Mouse (Mus musculus) adrenal gland, postnatal 14 days (tissue): ENCODE data around the gene Gm20388. TPM values are rescaled to one million over a fixed set of nuclear protein-coding genes. Genes with fewer than 3 reads are reported as not detected.

ENCODE experiments used
- DNase-seq: peaks from one replicate; pipeline ENCODE4 v3.0.0; 2021; ENCODE audit warnings: mixed read lengths
- total RNA-seq: library from RNA; stranded (reverse); gene quantifications from 2 replicates; pipeline ENCODE4 v1.2.3, GENCODE M21; 2021

Gm20388 gene
- total RNA-seq, 1 experiment from 2014 or later: 17.6 TPM

DNA sequence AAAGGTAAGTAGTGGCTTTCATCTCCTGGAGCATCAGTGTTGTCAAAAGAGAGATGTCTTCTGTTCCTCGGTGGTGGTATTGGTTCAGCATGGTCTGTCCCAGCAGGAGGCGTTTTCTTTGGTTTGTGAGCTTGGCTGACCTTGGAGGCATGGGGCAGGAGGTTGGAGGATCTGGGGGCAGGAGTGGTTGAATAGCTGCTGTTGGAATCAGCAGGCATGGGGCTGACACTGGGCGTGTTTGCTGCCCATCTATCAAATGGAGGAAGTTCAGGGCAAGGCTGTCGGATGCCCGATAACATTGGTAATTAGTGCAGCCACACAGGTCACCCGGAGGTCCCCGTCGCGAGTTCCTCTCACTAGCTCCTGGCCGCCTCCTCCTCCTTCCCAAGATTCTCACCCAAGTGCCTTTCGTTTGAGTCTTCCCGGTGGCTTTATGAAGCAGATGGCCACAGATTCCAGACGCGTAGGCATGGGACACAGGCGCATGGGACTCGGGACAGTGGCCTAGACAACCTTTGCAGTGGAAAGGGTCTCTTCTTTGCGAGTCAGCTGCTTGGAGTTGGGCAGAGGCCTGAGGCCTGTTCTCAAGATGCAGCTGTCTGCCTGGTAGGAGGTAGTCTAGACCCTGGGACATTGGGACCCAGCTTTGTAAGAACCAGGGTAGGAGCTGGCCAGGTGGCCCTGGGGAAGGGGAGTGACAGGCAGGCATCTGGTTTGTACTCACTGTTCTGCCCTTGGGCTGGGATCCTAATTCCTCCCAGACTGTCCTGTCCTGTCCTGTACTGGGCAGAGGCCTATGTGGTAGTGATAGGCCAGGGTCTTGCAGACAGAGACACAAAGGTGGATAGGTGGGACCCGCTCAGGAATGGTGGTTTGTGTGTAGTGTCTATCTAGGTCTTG, 320.3 kb downstream of the Gm20388 start:
- peak; percentile 61 for DNase-seq

DNA sequence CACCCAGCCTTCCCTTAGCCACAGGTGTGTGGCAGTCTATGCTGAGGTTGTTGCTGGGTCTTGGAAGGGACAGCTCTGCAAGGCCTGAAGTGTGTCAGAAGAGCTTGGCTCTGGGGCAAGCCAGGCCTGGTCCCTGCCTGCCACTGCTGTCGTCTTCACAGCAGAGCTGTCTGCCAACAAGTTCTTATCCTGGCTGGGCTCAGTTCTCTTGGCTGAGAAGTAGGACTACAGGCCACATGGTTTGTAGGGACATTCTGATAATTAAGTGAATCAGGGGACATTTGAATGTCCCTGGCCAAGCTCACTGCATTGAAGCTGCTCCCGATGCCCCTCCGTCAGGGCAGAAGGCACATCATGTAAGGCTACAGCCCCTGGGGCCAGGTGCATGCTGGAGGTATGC, 321.2 kb downstream of the Gm20388 start:
- peak; percentile 53 for DNase-seq

DNA sequence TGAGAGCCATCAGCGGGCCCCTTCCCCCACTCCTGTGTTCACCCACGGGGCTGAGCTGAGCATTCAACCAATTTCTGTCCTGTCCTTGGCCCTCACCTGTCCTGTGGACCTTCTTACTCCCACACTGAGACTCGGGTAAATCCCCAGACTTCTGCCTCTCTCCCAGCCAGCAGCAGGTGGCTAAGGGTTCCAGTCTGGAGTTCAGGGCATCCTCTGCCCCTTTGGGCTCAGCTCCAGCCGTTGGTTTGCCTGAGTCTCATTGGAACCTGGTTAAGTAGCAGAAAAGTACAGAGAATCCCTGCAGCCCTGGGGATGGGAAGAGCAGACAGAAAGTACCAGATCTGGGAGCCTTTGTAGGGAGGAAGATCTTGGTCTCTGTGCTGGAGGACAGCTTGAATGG, 321.8 kb downstream of the Gm20388 start:
- no peak for DNase-seq

DNA sequence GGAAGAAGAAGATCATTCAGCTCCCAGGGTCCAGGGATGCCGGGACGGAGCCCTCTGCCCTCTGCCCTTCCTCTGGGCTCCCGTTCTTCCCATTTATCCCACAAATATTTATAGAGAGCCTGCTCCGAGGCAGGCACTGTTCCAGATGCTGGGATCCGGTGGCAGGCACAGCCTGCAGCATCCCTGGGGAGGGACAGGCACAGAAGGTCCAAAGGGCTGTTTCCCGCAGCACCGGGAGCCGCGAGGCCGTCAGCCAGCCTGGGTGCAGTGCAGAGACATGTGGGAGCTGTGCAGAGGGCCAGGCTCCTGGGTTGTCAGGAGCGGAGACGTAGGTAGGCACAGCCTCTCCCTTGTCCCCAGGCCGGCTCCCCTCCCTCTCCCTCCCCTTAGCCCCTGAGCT, 322.3 kb downstream of the Gm20388 start:
- peak; percentile 72 for DNase-seq

DNA sequence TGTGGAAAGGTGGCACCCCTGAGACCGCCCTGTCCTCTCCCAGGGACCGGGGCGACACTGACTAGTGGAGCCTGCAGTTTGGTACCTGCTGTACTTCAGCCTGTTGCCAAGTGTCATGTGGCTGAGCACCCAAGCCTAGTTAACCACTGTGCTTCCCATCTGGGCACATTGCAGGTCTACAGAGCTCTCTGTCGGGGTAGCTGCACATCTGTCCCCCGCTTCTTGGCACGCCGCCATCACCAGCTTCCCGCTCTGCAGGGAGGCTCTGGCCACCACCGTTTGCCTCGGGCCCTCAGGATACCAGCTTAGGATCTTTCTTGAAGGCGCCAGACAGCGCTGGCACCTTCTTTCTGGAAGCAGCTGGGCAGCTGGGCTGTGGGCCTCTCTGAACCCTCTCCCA, 323.8 kb downstream of the Gm20388 start:
- DNase-seq: peak; percentile 68

DNA sequence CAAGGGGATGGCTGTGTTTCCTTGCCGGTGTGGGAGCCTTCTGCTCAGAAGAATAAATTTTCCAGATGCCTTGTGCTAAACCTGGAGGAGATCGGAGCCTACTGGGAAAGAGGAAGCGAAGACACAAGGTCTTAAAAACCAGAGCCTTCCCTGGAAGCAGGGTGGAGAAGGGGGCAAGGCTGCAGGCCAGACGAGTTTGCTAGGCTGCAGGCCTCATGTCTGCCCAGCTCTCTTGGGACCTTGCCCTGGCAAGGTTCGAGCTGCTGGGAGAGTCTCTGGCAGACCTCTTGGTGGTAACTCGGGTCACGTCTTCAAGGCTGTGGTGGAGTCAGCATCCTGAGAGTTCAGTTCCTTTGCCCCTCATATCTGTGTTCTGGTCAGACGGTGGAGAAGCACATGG, 324.2 kb downstream of the Gm20388 start:
- peak; percentile 60 for DNase-seq

DNA sequence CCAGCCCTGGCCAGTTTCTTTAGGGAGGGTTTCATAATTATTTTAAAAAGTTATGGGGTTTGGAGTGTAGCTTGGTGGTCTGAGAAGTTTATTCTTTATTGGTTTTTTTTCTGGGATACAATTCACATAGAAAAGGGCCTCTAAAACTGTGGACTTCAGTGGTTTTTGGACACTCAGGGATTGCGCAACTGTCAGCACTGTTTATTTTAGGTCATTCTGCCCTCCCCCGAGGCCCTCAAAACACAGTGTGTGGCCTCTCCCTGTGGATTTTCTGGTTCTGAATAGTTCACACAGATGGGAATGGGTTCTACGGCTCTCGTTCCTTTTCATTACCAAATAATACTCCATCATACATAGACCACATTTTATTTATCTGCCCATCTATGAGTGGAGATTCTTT, 332.6 kb downstream of the Gm20388 start:
- no peak for DNase-seq

DNA sequence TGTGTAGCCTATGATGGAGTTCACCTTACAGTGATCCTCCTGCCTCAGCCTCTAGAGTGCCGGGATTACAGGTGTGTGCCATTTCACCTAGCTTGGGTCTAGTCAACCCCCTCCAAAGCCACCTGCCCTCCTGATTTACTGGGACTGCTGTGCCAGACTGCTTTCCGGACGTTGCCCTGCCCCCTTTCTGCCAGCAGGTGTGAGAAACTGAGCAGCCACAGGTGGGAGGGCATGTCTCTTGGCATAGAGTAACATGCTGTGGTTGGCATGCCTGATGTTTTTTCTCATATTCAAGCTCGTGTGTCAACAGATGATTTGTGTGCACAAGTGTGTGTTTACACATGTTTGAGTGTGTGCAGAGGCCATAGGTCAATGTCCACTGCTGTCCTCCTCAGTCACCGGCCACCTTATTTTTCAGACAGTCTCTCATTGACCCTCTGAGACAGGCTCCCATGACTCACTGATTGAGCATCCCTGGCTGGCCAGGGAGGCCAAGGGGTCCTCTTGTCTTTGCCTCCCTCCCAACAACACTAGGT, 333.3 kb downstream of the Gm20388 start:
- no peak for DNase-seq

DNA sequence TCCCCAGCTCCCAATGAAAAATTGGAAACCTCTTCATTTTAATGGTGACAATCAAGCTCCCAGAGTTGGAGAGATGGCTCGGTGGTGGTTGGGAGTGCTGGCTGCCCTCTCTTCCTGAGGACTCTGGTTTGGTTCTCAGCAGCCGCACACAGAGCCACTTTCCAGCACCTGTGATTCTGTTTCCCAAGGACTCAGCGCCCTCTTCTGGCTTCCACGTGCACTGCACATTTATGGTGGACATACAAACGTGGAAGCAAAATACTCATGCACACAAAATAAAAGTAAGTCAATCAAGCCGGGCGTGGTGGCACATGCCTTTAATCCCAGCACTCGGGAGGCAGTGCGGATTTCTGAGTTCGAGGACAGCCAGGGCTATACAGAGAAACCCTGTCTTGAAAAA, 333.9 kb downstream of the Gm20388 start:
- no peak for DNase-seq

DNA sequence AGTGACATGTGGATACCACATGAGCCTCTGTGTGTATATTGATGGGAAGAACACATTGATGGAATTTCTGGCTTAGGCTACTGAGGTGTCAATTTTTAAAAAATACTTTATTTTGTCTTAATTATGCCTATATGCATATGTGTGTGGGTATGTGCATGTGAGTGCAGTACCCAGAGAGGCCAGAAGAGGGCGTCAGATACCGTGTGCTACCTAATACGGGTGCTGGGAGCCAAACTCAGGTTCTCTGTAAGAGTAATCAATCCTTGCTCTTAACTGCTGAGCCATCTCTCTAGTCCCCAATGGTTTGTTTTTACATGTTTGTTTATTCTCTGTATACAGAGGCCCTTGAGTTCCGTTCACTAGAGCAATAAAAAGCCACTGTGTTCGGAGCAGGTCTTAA, 337.0 kb downstream of the Gm20388 start:
- no peak for DNase-seq

DNA sequence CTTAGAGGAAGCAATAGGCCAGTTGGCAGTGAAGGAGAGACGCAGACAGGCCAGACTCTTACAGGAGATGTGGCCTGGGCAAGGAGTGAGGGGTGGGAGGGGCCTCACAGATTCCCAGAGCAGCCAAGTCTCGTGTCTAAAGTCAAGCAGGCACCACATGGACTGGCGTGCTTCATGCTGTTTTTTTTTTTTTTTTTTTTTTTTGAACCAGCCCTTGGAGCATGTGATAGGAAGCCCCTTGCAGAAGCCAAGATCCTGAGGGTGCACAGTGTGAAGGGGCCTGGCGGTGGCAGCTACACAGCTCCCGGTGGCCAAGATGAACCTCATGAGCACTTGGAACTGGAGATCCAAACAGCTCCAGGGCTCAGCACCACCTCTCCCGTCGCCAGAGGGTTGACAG, 337.4 kb downstream of the Gm20388 start:
- no peak for DNase-seq

DNA sequence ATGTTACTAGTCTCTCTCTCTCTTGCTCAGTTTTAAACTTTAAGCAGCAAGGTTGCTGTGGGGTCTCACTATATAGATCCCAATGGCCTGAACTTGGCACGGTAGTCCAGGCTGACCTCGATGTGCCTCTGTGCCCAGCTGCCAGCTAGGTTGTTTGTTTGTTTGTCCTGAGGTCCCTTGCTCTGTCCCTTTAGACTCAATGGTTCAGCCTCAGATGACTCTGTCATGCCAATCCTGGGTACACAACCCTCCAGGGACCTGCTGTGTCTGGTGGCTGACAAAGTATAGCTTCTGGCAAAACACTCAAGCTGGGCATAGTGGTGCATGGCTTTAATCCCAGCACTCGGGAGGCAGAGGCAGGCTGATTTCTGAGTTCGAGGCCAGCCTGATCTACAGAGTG, 337.8 kb downstream of the Gm20388 start:
- DNase-seq: no peak

DNA sequence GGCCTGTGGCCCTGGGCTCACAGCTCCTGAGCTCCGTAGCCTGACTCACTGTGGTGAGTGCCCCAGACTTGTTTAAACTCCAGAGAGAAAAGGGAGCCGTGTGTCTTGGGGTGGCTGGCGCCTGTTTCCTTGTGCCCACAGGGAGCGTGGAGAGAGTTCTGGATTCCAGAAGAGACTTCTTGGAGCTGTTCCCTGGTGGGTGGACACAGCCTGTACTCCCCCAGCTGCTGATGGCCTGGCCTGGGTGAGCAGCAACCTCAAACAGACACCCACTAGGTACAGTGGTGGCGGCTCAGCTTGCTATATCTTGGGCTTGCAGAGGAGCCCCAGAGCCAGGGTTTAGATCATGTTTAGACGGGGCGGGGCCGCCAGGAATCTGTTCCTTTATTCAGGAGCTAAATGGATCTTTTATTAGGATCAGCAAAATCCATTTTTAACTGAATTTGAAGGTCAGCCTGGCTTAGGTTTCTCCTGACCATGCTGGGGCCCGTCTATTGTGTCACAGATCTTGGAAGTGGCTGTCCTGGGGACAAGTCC, 339.2 kb downstream of the Gm20388 start:
- DNase-seq: no peak

DNA sequence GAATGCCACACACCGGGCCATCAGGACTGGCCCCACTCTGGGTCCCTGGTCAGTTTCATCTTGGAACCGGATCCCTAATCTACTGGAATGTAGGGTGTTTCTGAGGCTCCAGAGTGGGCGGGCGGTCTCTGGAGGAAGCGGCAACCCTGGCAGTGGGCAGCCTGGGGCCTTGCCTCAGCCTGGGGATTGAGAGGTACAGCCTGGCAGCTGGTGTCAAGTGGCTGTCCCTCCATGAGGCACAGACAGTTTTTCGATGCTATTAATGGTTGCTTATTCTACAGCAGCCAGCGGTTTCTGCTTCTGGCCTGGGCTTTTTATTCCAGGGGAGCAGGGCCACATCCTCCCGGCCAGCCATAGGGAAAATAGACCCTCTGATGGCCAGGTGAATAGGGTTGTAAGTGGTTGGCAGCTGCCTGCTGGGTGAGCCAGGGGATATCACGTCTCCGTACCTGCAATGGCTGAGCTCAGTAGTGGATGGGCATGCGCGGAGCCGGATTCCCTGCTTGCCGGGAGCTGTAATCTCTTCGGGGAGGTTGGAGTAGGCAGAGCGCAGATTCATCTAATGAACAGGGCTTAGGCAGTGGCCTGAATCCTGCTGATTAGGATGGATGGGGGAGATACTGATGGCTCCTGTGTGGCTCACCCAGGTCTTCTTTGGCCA, 340.2 kb downstream of the Gm20388 start:
- DNase-seq: no peak

DNA sequence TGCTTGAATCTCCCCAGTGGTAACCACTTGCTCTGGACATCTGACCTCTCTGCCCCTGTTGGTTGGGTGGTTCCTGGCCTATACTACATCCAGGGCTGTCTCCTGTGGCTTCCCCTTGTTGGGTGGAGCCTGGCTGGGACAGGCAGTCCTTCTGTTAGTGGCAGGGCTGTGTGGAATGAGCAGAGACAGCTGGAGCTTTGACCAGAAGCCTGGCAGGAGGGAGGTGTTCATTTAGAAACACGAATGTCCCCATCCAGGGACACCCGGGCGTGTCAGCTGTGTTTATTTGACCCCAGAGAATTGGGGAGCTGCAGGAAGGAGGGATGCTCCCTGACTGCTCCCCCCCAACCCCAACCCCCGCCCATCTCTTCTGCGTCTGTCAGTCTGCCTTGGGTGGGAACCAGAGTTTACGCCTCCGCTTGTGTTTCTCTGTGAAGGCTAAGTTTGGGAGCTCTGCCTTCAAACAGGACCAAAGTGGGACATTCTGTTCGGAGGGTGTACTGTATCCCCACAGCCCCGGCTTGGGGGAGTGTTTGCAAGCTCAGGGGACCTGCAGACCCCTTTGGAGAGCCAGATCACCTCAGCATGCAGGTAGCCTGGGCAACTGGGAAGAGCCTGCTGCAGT, 340.9 kb downstream of the Gm20388 start:
- DNase-seq: peak; percentile 44

DNA sequence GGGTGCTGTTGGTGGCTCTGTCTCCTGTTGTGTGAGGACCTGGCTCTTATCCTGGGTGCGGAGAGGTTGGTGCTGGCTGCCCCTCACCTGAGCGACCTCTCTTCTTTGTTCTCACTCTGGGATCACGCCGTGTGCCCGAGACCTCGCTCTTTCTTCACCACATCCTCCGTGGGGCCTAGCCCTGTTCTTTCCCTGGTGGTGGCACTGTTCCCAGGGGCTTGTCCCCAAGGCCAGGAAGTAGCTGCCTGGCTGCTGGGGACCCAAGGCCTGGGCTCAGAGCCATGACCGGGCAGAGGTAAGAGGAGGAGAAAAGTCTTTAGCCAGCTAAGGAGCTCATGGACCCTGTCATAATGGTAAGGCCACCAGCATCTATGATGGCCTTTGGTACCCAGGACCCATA, 343.0 kb downstream of the Gm20388 start:
- DNase-seq: peak; percentile 82

DNA sequence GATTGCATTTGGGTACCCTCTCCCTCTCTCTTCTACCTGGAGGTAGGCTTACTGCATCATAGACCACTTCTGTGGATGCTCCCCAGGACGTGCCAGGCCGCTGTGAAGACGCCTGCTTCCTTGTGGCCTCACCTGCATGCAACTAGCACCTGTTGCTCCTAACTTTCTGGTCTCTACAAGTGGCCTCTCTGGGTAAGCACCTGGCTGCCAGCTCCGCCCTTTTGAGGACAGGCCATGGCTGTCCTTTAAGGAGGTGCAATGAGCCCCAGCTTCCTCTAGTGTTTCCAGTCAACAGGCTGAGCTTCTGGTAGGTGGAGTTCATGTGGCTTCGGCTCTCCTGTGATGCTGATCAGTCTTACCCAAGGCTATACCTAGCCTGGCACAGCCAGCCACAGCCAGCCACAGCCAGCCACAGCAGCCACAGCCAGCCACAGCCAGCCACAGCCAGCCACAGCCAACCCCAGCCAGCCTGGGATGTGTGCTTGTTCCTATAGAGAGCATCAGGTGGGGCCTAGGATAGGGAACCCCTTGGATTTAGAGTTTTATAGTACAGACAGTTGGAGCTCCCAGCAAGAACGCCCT, 344.9 kb downstream of the Gm20388 start:
- DNase-seq: no peak

DNA sequence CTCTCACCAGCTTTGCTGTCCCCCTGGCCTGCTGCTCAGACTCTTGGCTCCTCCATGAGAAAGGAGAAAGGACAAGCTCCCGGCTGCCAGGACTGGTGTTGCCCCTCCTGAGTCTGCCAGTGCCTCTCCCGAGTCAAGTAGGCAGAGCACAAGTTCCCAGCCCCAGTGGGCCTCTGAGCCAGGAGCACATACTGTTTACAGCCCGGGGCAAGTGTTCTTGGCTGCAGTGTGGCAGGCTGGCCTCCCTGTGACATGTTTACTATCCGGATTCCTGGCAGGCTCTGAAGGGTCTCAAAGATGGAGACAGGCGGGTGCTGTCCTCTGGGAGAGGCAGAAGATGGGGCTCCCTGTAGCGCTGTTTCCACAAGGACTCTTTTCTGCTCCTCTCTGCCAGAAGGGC, 346.3 kb downstream of the Gm20388 start:
- DNase-seq: no peak

DNA sequence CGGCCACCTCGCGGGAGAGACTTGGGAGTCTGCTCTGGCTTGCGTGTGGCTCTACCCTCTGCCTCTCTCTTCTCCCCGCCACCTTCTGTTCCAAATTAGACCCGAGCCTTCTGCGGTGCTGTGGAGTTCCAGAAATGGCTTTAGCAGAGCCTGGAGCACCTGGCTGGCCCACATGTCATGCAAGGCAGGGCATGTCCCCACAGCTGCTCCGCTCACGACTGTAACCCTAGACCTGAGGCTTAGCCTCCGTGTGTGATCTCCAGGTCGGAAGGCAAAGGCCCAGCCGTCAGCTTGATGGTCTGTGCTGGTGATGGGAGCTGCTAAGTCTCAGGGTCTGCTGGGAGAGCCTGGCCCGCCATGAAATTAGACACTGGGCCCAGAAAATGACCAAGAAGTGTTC, 348.6 kb downstream of the Gm20388 start:
- no peak for DNase-seq

DNA sequence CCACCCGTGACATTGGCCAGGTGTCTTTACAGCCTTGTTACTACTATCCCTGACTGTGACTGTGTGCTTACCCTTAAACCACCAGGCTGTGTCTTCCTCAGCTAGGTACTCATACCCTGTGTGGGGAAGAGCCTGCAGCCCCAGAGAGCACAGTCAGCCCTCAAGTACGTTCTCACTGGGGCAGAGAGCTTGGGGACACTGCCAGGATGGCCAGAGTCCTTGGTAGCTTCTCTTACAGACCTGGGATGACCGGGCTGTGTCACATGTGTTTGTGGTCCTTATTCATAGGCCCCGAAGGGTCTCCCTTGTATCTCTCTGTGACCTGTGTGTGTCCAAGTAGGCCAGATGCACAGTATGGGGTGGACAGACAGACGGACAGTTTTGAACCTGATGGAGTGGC, 350.0 kb downstream of the Gm20388 start:
- DNase-seq: no peak

DNA sequence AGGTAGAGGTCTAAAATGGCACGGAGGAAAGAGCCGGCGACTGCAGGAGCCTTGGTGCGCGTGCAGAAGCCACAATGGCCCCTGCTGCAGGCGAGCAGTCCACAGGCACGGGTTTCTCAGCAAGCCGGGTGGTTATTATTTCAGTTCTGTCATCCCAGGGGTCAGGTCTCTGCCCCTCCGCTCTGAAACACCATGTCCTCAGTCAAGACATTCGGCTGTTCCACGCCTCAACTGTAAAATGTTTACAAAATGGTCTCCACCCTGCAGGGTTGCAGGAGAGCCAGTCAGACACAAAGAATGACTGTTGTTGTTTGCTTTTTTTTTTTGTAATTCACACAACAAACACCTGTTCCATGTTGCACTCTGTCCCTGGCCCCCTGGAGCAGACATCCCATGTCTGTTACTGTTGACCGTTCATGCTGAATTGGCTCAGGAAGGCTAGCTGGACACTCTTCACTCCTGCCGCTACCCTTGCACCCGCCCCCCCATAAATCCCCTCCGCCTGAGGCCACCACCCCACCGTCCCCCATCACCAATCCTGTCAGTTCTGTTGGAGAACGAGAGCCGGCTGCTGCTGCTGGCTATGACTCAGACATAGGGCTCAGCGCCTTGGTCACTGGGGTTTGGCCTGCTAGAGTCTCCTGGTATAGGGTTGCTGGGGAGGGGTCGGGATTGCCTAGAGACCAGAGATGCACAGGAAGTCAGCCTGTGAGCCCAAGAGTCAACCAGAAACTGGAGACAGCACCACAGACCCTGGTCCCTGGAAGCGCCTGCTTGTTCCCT, 350.9 kb downstream of the Gm20388 start:
- DNase-seq: no peak

DNA sequence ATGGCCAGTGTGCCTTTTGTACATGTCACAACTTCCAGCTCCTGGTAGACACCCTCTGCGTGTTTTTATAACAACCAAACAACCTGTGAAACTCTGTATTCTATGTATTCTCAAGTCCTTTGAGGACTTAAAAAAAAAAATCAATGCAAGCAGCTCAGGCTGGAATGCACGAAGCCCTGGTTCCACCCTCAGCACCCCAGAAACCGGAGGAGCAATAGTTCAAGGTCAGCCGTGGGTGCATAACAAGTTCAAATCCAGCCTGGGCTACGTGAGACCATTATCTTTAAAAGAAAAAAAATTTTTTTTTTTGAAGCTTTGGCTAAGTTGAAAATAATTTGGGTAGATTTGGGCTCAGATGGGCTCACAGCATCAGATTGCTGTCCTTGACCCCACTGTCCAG, 353.2 kb downstream of the Gm20388 start:
- DNase-seq: no peak
